Mouse (Mus musculus): ENCODE data around the gene Trim8.

GRCm38 (mm10) chr19:46482896-46483516 lies 18.5 kb upstream of the Trim8 start:
- no peak for TF ChIP-seq POLR2A (IDR thresholded peaks at IDR 0.05; ENCODE audit: low read depth, low read length)
- TF ChIP-seq CTCF (IDR thresholded peaks at IDR 0.05; ENCODE audit: borderline replicate concordance, insufficient read depth, low read length), result no peak
